Mouse (Mus musculus): Measurements from ENCODE around the gene Plet1. TPM values are rescaled to one million over a fixed set of nuclear protein-coding genes. Genes with fewer than 3 reads are reported as not detected.

Gene Plet1
- total and polyA plus RNA-seq, 2 experiments from 2014 or later, result 1.2 to 3.7 TPM

DNA sequence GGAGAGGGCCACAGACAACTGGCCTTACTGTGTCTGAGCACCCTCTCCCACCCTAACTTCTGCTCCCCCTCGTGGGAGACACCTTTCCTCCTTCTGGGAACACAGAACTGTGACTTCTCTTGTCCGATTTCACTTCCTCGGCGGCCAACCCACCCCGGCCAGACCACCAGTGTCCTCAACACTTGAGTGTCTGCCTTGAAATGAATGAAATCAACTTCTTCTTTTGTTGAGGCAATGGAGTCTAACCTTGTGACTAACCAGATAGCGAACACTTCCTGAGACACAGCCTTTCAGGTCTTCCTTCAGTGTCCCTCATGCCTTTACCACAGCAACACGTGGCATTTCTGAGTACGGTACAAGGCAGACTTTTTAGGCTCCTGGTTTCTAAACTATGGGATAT lies 11.6 kb upstream of the Plet1 start:
- Histone ChIP-seq H3K4me3 (ENCODE audit: low read depth, low read length) (no peak overlapping the region), H3K36me3 (replicated peaks; ENCODE audit: control insufficient read depth, insufficient read depth, low read length) (no peaks in the 10 kb centered on the region), H3K4me1 (ENCODE audit: control insufficient read depth, insufficient read depth) (no peaks in the 10 kb centered on the region; the same call in 1 of the 2 replicates), H3K9me3 (replicated peaks; ENCODE audit: control insufficient read depth, low read length) (no peaks in the 10 kb centered on the region), H3K9ac (replicated peaks; ENCODE audit: low read depth, low read length) (no peak overlapping the region), H3K4me2 (ENCODE audit: low read depth, low read length) (no peak overlapping the region), H3K27me3 (ENCODE audit: control insufficient read depth, insufficient read depth, low read length) (no peaks in the 10 kb centered on the region), H3K27ac (ENCODE audit: low read depth) (no peak overlapping the region)
- TF ChIP-seq CTCF (IDR thresholded peaks at IDR 0.05; ENCODE audit: low read depth), result no peak
- no peak for TF ChIP-seq EP300 (IDR thresholded peaks at IDR 0.05; ENCODE audit: low read depth)
- no peak for ATAC-seq (ENCODE audit: insufficient read depth, low read depth)
- DNase-seq (ENCODE audit: low spot score), result no peak
- 76% methylated on average over 8 of the region's 8 CpGs for WGBS

- no peak for DNase-seq (ENCODE audit: low spot score)
- Histone ChIP-seq H3K27me3 (ENCODE audit: control insufficient read depth, insufficient read depth, low read length) (no peaks in the 10 kb centered on the region), H3K4me2 (ENCODE audit: low read depth, low read length) (peak overlapping the region; percentile 48), H3K27ac (ENCODE audit: low read depth) (no peak overlapping the region), H3K36me3 (replicated peaks; ENCODE audit: control insufficient read depth, insufficient read depth, low read length) (no peaks in the 10 kb centered on the region), H3K4me3 (ENCODE audit: low read depth, low read length) (no peak overlapping the region), H3K4me1 (ENCODE audit: control insufficient read depth, insufficient read depth) (no peaks in the 10 kb centered on the region), H3K9ac (replicated peaks; ENCODE audit: low read depth, low read length) (no peak overlapping the region), H3K9me3 (replicated peaks; ENCODE audit: control insufficient read depth, low read length) (no peaks in the 10 kb centered on the region)
- TF ChIP-seq EP300 (IDR thresholded peaks at IDR 0.05; ENCODE audit: low read depth), result no peak
- no peak for TF ChIP-seq CTCF (IDR thresholded peaks at IDR 0.05; ENCODE audit: low read depth)
- no peak for ATAC-seq (ENCODE audit: insufficient read depth, low read depth)
- 16% methylated on average over 10 of the region's 10 CpGs for WGBS
Observed at GRCm38 (mm10) chr9:50485521-50485920, 8.8 kb upstream of the Plet1 start.

GRCm38 (mm10) chr9:50490836-50491235 lies 3.5 kb upstream of the Plet1 start:
- Histone ChIP-seq H3K4me1 (ENCODE audit: control insufficient read depth, insufficient read depth) (0 out of 2 replicates have a peak, but pooled peaks cover 4% of the 10 kb centered on the region), H3K27ac (ENCODE audit: low read depth) (no peak overlapping the region), H3K9ac (replicated peaks; ENCODE audit: low read depth, low read length) (no peak overlapping the region), H3K4me2 (ENCODE audit: low read depth, low read length) (no peak overlapping the region), H3K4me3 (ENCODE audit: low read depth, low read length) (no peak overlapping the region), H3K27me3 (ENCODE audit: control insufficient read depth, insufficient read depth, low read length) (no peaks in the 10 kb centered on the region), H3K9me3 (replicated peaks; ENCODE audit: control insufficient read depth, low read length) (no peaks in the 10 kb centered on the region), H3K36me3 (replicated peaks; ENCODE audit: control insufficient read depth, insufficient read depth, low read length) (no peaks in the 10 kb centered on the region)
- DNase-seq (ENCODE audit: low spot score) (no peak), ATAC-seq (ENCODE audit: insufficient read depth, low read depth) (no peak)
- TF ChIP-seq EP300 (IDR thresholded peaks at IDR 0.05; ENCODE audit: low read depth), result no peak
- TF ChIP-seq CTCF (IDR thresholded peaks at IDR 0.05; ENCODE audit: low read depth), result no peak

- 61% methylated on average over 2 of the region's 2 CpGs for WGBS
- no peak overlapping the region for H3K27ac ChIP-seq (ENCODE audit: low read depth)
Observed at GRCm38 (mm10) chr9:50491531-50492045, 2.7 kb upstream of the Plet1 start.

GRCm38 (mm10) chr9:50493777-50494176 lies 548 bp upstream of the Plet1 start:
- TF ChIP-seq CTCF (IDR thresholded peaks at IDR 0.05; ENCODE audit: low read depth) (no peak), EP300 (IDR thresholded peaks at IDR 0.05; ENCODE audit: low read depth) (no peak)
- Histone ChIP-seq H3K27ac (ENCODE audit: low read depth) (no peak overlapping the region), H3K4me2 (ENCODE audit: low read depth, low read length) (no peak overlapping the region), H3K4me1 (ENCODE audit: control insufficient read depth, insufficient read depth) (0 out of 2 replicates have a peak, but pooled peaks cover 4% of the 10 kb centered on the region), H3K9ac (replicated peaks; ENCODE audit: low read depth, low read length) (no peak overlapping the region), H3K4me3 (ENCODE audit: low read depth, low read length) (no peak overlapping the region), H3K36me3 (replicated peaks; ENCODE audit: control insufficient read depth, insufficient read depth, low read length) (no peaks in the 10 kb centered on the region), H3K9me3 (replicated peaks; ENCODE audit: control insufficient read depth, low read length) (no peaks in the 10 kb centered on the region), H3K27me3 (ENCODE audit: control insufficient read depth, insufficient read depth, low read length) (no peaks in the 10 kb centered on the region)
- WGBS, result 72% methylated on average over 2 of the region's 2 CpGs
- DNase-seq (ENCODE audit: low spot score) (no peak), ATAC-seq (ENCODE audit: insufficient read depth, low read depth) (no peak)

More at GRCm38 (mm10) chr9:50491531-50492045, 2.7 kb upstream of the Plet1 start:
- ATAC-seq (ENCODE audit: insufficient read depth, low read depth), result no peak
- Histone ChIP-seq H3K4me3 (ENCODE audit: low read depth, low read length) (no peak overlapping the region), H3K9ac (replicated peaks; ENCODE audit: low read depth, low read length) (no peak overlapping the region), H3K27me3 (ENCODE audit: control insufficient read depth, insufficient read depth, low read length) (no peaks in the 10 kb centered on the region), H3K4me2 (ENCODE audit: low read depth, low read length) (no peak overlapping the region), H3K4me1 (ENCODE audit: control insufficient read depth, insufficient read depth) (0 out of 2 replicates have a peak, but pooled peaks cover 4% of the 10 kb centered on the region), H3K36me3 (replicated peaks; ENCODE audit: control insufficient read depth, insufficient read depth, low read length) (no peaks in the 10 kb centered on the region), H3K9me3 (replicated peaks; ENCODE audit: control insufficient read depth, low read length) (no peaks in the 10 kb centered on the region)
- DNase-seq (ENCODE audit: low spot score), result no peak
- no peak for TF ChIP-seq CTCF (IDR thresholded peaks at IDR 0.05; ENCODE audit: low read depth)
- TF ChIP-seq EP300 (IDR thresholded peaks at IDR 0.05; ENCODE audit: low read depth), result no peak
